Mouse (Mus musculus): ENCODE data around the gene Cyp2a22. TPM values are rescaled to one million over a fixed set of nuclear protein-coding genes. Genes with fewer than 3 reads are reported as not detected.
"Not testable (repeated sequence)": the region's sequence is repeated elsewhere in the genome, so short reads cannot be mapped to it uniquely, and the experiment has no call there.

Cyp2a22 gene
- polyA plus RNA-seq (2015; fragmentation: Nextera tagmentation; extraction: Ambion mirVana): not detected in 2 replicates

DNA sequence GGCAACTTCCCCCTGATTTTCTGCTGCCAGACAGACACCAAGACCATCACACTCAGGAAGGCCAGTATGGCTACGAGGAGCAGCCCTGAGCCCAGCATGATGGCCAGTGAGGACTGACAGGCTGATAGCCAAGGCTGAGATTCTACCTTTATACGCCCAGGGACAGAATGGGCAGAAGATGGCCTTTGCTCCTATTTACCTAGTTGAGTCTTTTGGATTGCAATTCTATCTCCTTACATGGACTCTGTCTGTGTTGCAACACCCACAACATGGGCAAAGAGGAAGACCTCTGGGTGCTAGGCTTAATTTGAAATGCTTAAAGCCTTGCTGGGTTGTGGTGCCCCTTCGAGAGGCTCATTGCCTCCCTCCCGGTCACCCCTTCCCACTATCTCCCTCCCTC lies at the start of gene Cyp2a22:
TSS of gene Cyp2a22 (minus strand) at position 123 of the 400 bp plus-strand sequence.
- Histone ChIP-seq H3K4me1 (no peaks in the 10 kb centered on the region), H3K9ac (no peak within 1 kb of the TSS), H3K27me3 (no peaks in the 10 kb centered on the region), H3K36me3 (no peaks in the 10 kb centered on the region), H3K9me3 (no peaks in the 10 kb centered on the region), H3K27ac (no peak within 1 kb of the TSS), H3K4me3 (no peak within 1 kb of the TSS), H3K4me2 (no peak within 1 kb of the TSS)
- no peak for ATAC-seq (ENCODE audit: insufficient number of reproducible peaks, low FRiP score, low TSS enrichment, low read depth)
- WGBS: 82% methylated on average over 4 of the region's 4 CpGs

GRCm38 (mm10) chr7:26983151-26983550 lies 44.0 kb upstream of the Cyp2a22 start:
- not testable (repeated sequence) for H3K27ac ChIP-seq; H3K4me3 ChIP-seq; H3K9me3 ChIP-seq; H3K27me3 ChIP-seq; H3K36me3 ChIP-seq; H3K4me1 ChIP-seq; H3K4me2 ChIP-seq; ATAC-seq (ENCODE audit: insufficient number of reproducible peaks, low FRiP score, low TSS enrichment, low read depth); H3K9ac ChIP-seq
- 33% methylated on average over 1 of the region's 1 CpGs for WGBS

GRCm38 (mm10) chr7:26982551-26982950 lies 43.4 kb upstream of the Cyp2a22 start:
- WGBS: 39% methylated on average over 1 of the region's 1 CpGs
- no peak overlapping the region for H3K27ac ChIP-seq
- H3K4me2 ChIP-seq: no peak overlapping the region
- H3K36me3 ChIP-seq: no peaks in the 10 kb centered on the region
- ATAC-seq (ENCODE audit: insufficient number of reproducible peaks, low FRiP score, low TSS enrichment, low read depth): no peak
- no peaks in the 10 kb centered on the region for H3K27me3 ChIP-seq
- H3K4me3 ChIP-seq: no peak overlapping the region
- H3K9ac ChIP-seq: no peak overlapping the region
- H3K4me1 ChIP-seq: no peaks in the 10 kb centered on the region
- no peaks in the 10 kb centered on the region for H3K9me3 ChIP-seq

DNA sequence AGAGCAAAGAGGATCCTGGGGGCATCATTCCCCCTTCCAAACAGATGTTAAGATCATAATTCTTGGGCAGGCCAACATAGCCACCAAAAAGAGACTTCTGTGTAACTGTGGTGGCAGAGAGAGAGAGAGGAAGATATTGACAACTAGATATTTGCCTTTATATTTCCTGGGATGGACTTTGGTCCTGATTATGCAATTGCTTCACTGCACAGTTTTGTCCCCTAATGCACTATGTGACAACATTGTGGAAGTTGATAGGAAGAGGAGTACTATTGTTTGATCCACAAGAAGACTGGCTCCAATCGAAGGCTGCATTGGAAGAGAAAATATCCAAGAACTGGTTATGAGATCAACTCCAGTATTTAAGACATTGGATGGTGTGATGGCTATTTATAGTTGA lies 42.8 kb upstream of the Cyp2a22 start:
- 84% methylated on average over 1 of the region's 1 CpGs for WGBS
- H3K4me2 ChIP-seq; H3K9ac ChIP-seq; H3K27me3 ChIP-seq; ATAC-seq (ENCODE audit: insufficient number of reproducible peaks, low FRiP score, low TSS enrichment, low read depth); H3K4me1 ChIP-seq; H3K27ac ChIP-seq; H3K9me3 ChIP-seq; H3K4me3 ChIP-seq; H3K36me3 ChIP-seq: not testable (repeated sequence)

- H3K9ac ChIP-seq; ATAC-seq (ENCODE audit: insufficient number of reproducible peaks, low FRiP score, low TSS enrichment, low read depth); H3K4me1 ChIP-seq; H3K9me3 ChIP-seq; H3K36me3 ChIP-seq; H3K4me3 ChIP-seq; H3K27me3 ChIP-seq; H3K27ac ChIP-seq; H3K4me2 ChIP-seq: not testable (repeated sequence)
- WGBS: 73% methylated on average over 2 of the region's 2 CpGs
Measured at GRCm38 (mm10) chr7:26981464-26981863, 42.3 kb upstream of the Cyp2a22 start.

GRCm38 (mm10) chr7:26962371-26962770 lies 23.2 kb upstream of the Cyp2a22 start:
- ATAC-seq (ENCODE audit: insufficient number of reproducible peaks, low FRiP score, low TSS enrichment, low read depth); H3K9me3 ChIP-seq; H3K4me2 ChIP-seq; H3K27ac ChIP-seq; H3K36me3 ChIP-seq; H3K9ac ChIP-seq; H3K4me1 ChIP-seq; H3K4me3 ChIP-seq; H3K27me3 ChIP-seq: not testable (repeated sequence)
- WGBS: 65% methylated on average over 1 of the region's 1 CpGs

DNA sequence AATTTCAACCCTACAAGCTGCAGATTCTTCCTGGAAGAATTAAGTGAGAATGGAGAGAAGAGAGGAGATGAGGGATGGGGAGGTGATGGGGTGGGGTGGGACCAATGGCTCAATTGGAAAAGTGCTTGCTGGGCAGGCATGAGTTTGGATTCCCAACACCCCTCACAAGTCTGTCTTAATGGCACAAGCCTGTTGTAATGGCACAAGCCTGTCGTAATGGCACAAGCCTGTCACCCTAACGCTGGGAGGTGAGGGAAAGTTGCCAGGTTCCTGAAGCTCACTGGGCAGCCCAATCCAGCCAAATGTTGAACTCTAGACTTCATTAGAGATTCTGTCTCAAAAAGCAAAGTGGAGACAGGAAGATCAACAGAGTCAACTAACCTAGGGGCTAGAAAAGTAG lies 14.1 kb upstream of the Cyp2a22 start:
- not testable (repeated sequence) for H3K4me2 ChIP-seq; H3K27me3 ChIP-seq; H3K9ac ChIP-seq; H3K4me1 ChIP-seq; H3K4me3 ChIP-seq; H3K36me3 ChIP-seq; H3K27ac ChIP-seq; H3K9me3 ChIP-seq; ATAC-seq (ENCODE audit: insufficient number of reproducible peaks, low FRiP score, low TSS enrichment, low read depth)
- 89% methylated on average over 2 of the region's 2 CpGs for WGBS

DNA sequence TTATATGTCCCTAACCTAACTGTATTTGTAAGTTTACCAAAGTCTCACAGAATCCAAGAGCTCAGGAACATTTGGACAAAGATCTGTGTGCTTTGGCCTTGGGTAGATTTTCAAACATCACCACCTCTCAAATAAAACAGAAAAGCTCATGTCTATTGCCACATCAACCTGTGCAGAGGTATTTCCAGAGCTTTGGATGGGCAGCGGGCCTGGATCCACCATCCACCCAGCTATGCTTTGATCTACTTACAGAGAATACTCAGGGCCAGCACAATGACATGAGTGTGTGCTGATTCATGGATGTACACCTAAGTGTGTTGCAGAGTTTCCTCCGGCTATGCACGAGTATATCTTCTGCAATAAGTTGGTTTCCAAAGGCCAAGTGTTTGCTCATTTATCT lies 13.5 kb upstream of the Cyp2a22 start:
- not testable (repeated sequence) for H3K27ac ChIP-seq; H3K4me3 ChIP-seq; H3K9ac ChIP-seq; H3K4me1 ChIP-seq; H3K36me3 ChIP-seq; ATAC-seq (ENCODE audit: insufficient number of reproducible peaks, low FRiP score, low TSS enrichment, low read depth); H3K27me3 ChIP-seq; H3K4me2 ChIP-seq; H3K9me3 ChIP-seq
- WGBS: 87% methylated on average over 3 of the region's 3 CpGs

GRCm38 (mm10) chr7:26941320-26941925 lies 2.2 kb upstream of the Cyp2a22 start:
- H3K27ac ChIP-seq; ATAC-seq (ENCODE audit: insufficient number of reproducible peaks, low FRiP score, low TSS enrichment, low read depth); H3K9ac ChIP-seq; H3K9me3 ChIP-seq; H3K4me3 ChIP-seq; H3K36me3 ChIP-seq; H3K4me1 ChIP-seq; H3K27me3 ChIP-seq; H3K4me2 ChIP-seq: not testable (repeated sequence)
- WGBS: 42% methylated on average over 2 of the region's 2 CpGs

DNA sequence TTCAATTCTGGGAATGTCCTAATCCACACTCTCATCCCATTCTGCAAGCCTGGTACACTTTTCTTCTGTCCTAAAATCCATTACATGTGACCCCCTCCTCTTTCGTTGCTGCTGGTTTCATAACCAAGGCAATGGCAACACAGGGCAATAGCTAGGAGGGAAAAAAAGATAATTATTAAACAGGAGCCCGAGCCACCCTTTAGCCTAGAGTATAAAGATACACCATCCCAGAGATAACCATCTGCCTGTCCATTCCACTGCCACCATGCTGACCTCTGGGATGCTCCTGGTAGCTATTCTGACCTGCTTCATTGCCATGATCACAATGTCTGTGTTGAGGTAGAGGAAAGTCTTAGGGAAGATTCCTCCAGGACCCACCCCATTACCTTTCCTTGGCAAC lies 22.1 kb downstream of the Cyp2a22 start:
- not testable (repeated sequence) for H3K4me1 ChIP-seq; H3K36me3 ChIP-seq; ATAC-seq (ENCODE audit: insufficient number of reproducible peaks, low FRiP score, low TSS enrichment, low read depth); H3K27me3 ChIP-seq; H3K27ac ChIP-seq; H3K9me3 ChIP-seq; H3K4me2 ChIP-seq; H3K4me3 ChIP-seq; H3K9ac ChIP-seq
- WGBS: 49% methylated on average over 2 of the region's 2 CpGs

Other genes with a start within 250 kb of the Cyp2a22 start
- gene Cyp2b19, start 182.2 kb downstream of the Cyp2a22 start, polyA plus RNA-seq (2015; fragmentation: Nextera tagmentation; extraction: Ambion mirVana): 11.3 and 14.7 TPM in 2 replicates
- not detected in 2 replicates for gene Cyp2g1, start 130.5 kb downstream of the Cyp2a22 start, polyA plus RNA-seq (2015; fragmentation: Nextera tagmentation; extraction: Ambion mirVana)
- not detected in 2 replicates for gene Cyp2a5, start 104.1 kb downstream of the Cyp2a22 start, polyA plus RNA-seq (2015; fragmentation: Nextera tagmentation; extraction: Ambion mirVana)
- not detected in 2 replicates for gene Cyp2a12, start 89.7 kb upstream of the Cyp2a22 start, polyA plus RNA-seq (2015; fragmentation: Nextera tagmentation; extraction: Ambion mirVana)
- 0.42 and 0.45 TPM in 2 replicates for gene Cyp2f2, start 180.5 kb upstream of the Cyp2a22 start, polyA plus RNA-seq (2015; fragmentation: Nextera tagmentation; extraction: Ambion mirVana)
- 0.09 TPM in 1 of 2 replicates, not detected in the other for gene Cyp2t4, start 214.3 kb upstream of the Cyp2a22 start, polyA plus RNA-seq (2015; fragmentation: Nextera tagmentation; extraction: Ambion mirVana)
- gene Egln2, start 227.4 kb upstream of the Cyp2a22 start, polyA plus RNA-seq (2015; fragmentation: Nextera tagmentation; extraction: Ambion mirVana): 74.5 and 78.3 TPM in 2 replicates
- gene Rab4b, start 239.5 kb upstream of the Cyp2a22 start, polyA plus RNA-seq (2015; fragmentation: Nextera tagmentation; extraction: Ambion mirVana): 70.5 and 73.3 TPM in 2 replicates
- gene Gm21983, start 241.7 kb upstream of the Cyp2a22 start, polyA plus RNA-seq (2015; fragmentation: Nextera tagmentation; extraction: Ambion mirVana): 0.90 and 1.2 TPM in 2 replicates
- 127 and 146 TPM in 2 replicates for gene Mia, start 241.8 kb upstream of the Cyp2a22 start, polyA plus RNA-seq (2015; fragmentation: Nextera tagmentation; extraction: Ambion mirVana)